Comparison of ENCODE assay signal across 9 mouse cellular contexts in the genomic region with DNA sequence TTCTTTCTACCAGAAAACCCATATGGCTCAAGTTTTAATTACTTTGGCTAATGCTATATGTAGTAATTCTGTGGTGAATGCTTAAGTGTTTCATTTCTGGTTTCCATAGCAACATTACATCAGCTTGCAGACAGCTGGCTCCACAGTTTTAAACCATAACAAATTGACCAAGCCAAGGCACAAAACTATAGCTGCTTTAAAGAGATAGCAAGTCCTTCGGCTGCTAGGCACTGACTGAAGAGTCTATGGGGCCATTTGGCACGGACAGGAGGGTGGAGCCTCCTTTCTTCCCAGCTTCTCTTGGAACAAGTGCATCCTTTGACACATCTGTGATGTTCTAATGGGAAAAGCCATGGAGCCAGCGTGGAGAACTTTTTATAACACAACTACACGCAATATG.
A peak's percentile ranks its signal among the peaks of the same experiment; 100 is the strongest.
DNase-seq lines count a peak whose midpoint lies in the region; ATAC-seq lines count a peak whose summit lies in the region.
"Had no signal": no experiment of that assay in that cellular context is flagged by ENCODE, and none has a peak within 500 bp of the region (broad histone marks: within the 10 kb centered on the region; RNA-seq: fewer than 3 reads in every experiment).

No protein-coding gene starts in this region.

- H3K36me3 ChIP-seq in forebrain, embryonic 10.5 days (replicated peaks), result 0 out of 2 replicates have a peak, but pooled peaks cover 3% of the 10 kb centered on the region
- H3K36me3 ChIP-seq in forebrain, embryonic 12.5 days (replicated peaks), result no peaks in the 10 kb centered on the region
- H3K36me3 ChIP-seq in heart, embryonic 15.5 days, result no peaks in the 10 kb centered on the region
- no peaks in the 10 kb centered on the region for H3K36me3 ChIP-seq in lung, embryonic 16.5 days (ENCODE audit: control insufficient read depth, insufficient read depth, low read length)
- H3K36me3 ChIP-seq: liver, embryonic 13.5 days had no signal

- 47% methylated on average over 4 of the region's 4 CpGs for WGBS in forebrain, embryonic 10.5 days
- WGBS in forebrain, embryonic 12.5 days, result 23% methylated on average over 4 of the region's 4 CpGs
- 50% methylated on average over 4 of the region's 4 CpGs for WGBS in heart, embryonic 15.5 days
- WGBS in lung, embryonic 16.5 days, result 29% methylated on average over 4 of the region's 4 CpGs

- DNase-seq in forebrain, embryonic 10.5 days (ENCODE audit: extremely low spot score, low spot score), result no peak
- DNase-seq in retina, postnatal 1 day, result peak; percentile 57
- no peak for DNase-seq in cerebellum, adult 11 months
- no peak for DNase-seq in adrenal gland, postnatal 4 days (ENCODE audit: low spot score in 2 of 2)
- DNase-seq: liver, embryonic 13.5 days had no signal

- ATAC-seq in forebrain, embryonic 12.5 days (ENCODE audit: low FRiP score), result no peak
- no peak for ATAC-seq in heart, embryonic 15.5 days (replicated peaks; ENCODE audit: insufficient number of reproducible peaks, insufficient read depth, low FRiP score, low read depth)
- peak; percentile 68 for ATAC-seq in lung, embryonic 16.5 days (ENCODE audit: low read depth)

- H3K9me3 ChIP-seq in forebrain, embryonic 10.5 days, result no peaks in the 10 kb centered on the region
- no peaks in the 10 kb centered on the region for H3K9me3 ChIP-seq in forebrain, embryonic 12.5 days
- H3K9me3 ChIP-seq in heart, embryonic 15.5 days (replicated peaks), result no peaks in the 10 kb centered on the region
- H3K9me3 ChIP-seq in lung, embryonic 16.5 days (ENCODE audit: control insufficient read depth, low read length), result no peaks in the 10 kb centered on the region
- H3K9me3 ChIP-seq: liver, embryonic 13.5 days had no signal

- H3K9ac ChIP-seq in forebrain, embryonic 12.5 days, result no peak overlapping the region
- H3K9ac ChIP-seq in heart, embryonic 15.5 days, result no peak overlapping the region
- no peak overlapping the region for H3K9ac ChIP-seq in lung, embryonic 16.5 days (ENCODE audit: low read length)
- H3K9ac ChIP-seq: liver, embryonic 13.5 days had no signal

- H3K27ac ChIP-seq in forebrain, embryonic 10.5 days, result 0 out of 2 replicates have a peak overlapping the region, but pooled peaks have one; percentile 83
- H3K27ac ChIP-seq in forebrain, embryonic 12.5 days, result no peak overlapping the region
- peak overlapping the region; percentile 93; the same call in 1 of the 2 replicates for H3K27ac ChIP-seq in brown adipose tissue, adult 24 weeks (replicated peaks; ENCODE audit: low read depth, low read length)
- peak overlapping the region; percentile 39; the same call in 1 of the 2 replicates for H3K27ac ChIP-seq in heart, embryonic 15.5 days
- peak overlapping the region; percentile 30; the same call in 1 of the 2 replicates for H3K27ac ChIP-seq in lung, embryonic 16.5 days (ENCODE audit: low read length)
- H3K27ac ChIP-seq: liver, embryonic 13.5 days had no signal

- H3K4me1 ChIP-seq in forebrain, embryonic 10.5 days, result peaks cover 74% of the 10 kb centered on the region
- peaks cover 59% of the 10 kb centered on the region for H3K4me1 ChIP-seq in forebrain, embryonic 12.5 days
- H3K4me1 ChIP-seq in brown adipose tissue, adult 24 weeks (ENCODE audit: control insufficient read depth, insufficient read depth, insufficient read length, low read length), result peaks cover 12% of the 10 kb centered on the region; the same call in 1 of the 2 replicates
- H3K4me1 ChIP-seq in heart, embryonic 15.5 days (replicated peaks), result peaks cover 39% of the 10 kb centered on the region
- H3K4me1 ChIP-seq in lung, embryonic 16.5 days (replicated peaks; ENCODE audit: control insufficient read depth, insufficient read depth, low read length), result peaks cover 30% of the 10 kb centered on the region
- H3K4me1 ChIP-seq: liver, embryonic 13.5 days had no signal

- H3K4me2 ChIP-seq in forebrain, embryonic 12.5 days, result no peak overlapping the region
- H3K4me2 ChIP-seq in heart, embryonic 15.5 days, result peak overlapping the region; percentile 69; the same call in 1 of the 2 replicates
- H3K4me2 ChIP-seq in lung, embryonic 16.5 days (ENCODE audit: low read depth, low read length), result peak overlapping the region; percentile 33
- H3K4me2 ChIP-seq: liver, embryonic 13.5 days had no signal

- H3K27me3 ChIP-seq in forebrain, embryonic 10.5 days (ENCODE audit: poor library complexity, severe bottlenecking), result peaks cover 5% of the 10 kb centered on the region; the same call in 1 of the 2 replicates
- peaks cover 11% of the 10 kb centered on the region for H3K27me3 ChIP-seq in forebrain, embryonic 12.5 days
- H3K27me3 ChIP-seq in heart, embryonic 15.5 days, result no peaks in the 10 kb centered on the region
- no peaks in the 10 kb centered on the region for H3K27me3 ChIP-seq in lung, embryonic 16.5 days (ENCODE audit: control insufficient read depth, insufficient read depth, low read depth, low read length)
- H3K27me3 ChIP-seq: liver, embryonic 13.5 days had no signal

- peak overlapping the region; percentile 18; the same call in 1 of the 2 replicates for H3K4me3 ChIP-seq in forebrain, embryonic 10.5 days
- no peak overlapping the region for H3K4me3 ChIP-seq in forebrain, embryonic 12.5 days (replicated peaks)
- peak overlapping the region; percentile 60 for H3K4me3 ChIP-seq in brown adipose tissue, adult 24 weeks (ENCODE audit: insufficient read depth, low read depth, low read length)
- H3K4me3 ChIP-seq in heart, embryonic 15.5 days, result 0 out of 2 replicates have a peak overlapping the region, but pooled peaks have one; percentile 8
- peak overlapping the region; percentile 3; the same call in 1 of the 2 replicates for H3K4me3 ChIP-seq in lung, embryonic 16.5 days (ENCODE audit: low read length)
- H3K4me3 ChIP-seq: liver, embryonic 13.5 days had no signal
